Mouse (Mus musculus) layer of hippocampus, postnatal 36 days (tissue): ENCODE results near the gene Dagla. TPM values are rescaled to one million over a fixed set of nuclear protein-coding genes. Genes with fewer than 3 reads are reported as not detected.

Experiments used
- DNase-seq, 2 experiments: peaks; one replicate each; pipeline ENCODE4 v3.0.0; 2022
- total RNA-seq, 2 experiments: library from RNA; stranded (reverse); gene quantifications; 2 replicates each; pipeline ENCODE4 v1.2.3; 2021

Dagla gene
- total RNA-seq, 2 experiments from 2014 or later = 122 to 123 TPM

DNA sequence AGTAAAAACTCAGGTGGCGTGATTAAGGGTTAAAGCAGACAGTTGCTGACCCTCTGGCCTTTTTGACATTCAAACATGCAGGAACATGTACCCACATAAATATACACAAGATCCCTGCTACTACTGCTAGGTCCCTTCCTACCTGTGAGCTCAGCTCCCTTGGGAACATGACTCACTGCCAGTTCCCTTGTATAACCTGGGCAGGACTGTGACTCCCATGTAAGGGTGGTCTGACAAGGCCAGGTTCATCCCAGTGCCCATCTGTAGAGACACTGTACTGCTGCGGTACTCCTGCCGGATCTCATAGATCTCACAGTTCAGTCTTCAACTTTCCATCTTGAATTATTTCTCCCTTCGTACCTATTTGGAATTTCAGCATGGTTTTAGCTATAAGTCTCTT is 107.5 kb downstream of the Dagla start:
- DNase-seq = no peak

Other genes with a start within 250 kb of the Dagla start
- 100 to 1,000 TPM; 151 to 155 TPM for gene Fads2, start 203.1 kb downstream of the Dagla start, total RNA-seq
- gene Fads1, start 122.0 kb downstream of the Dagla start, total RNA-seq = 100 to 1,000 TPM; 180 to 187 TPM
- gene Tmem258, start 100.9 kb downstream of the Dagla start, total RNA-seq = 10 to 100 TPM; 78.7 to 80.1 TPM
- gene Fen1, start 100.7 kb downstream of the Dagla start, total RNA-seq = 10 to 100 TPM in 1 of 2 experiments, 1 to 10 TPM in 1; 8.8 to 10.1 TPM
- gene Myrf, start 64.1 kb downstream of the Dagla start, total RNA-seq = 10 to 100 TPM; 27.5 to 30.5 TPM
- 100 to 1,000 TPM; 301 to 303 TPM for gene Syt7, start 84.2 kb upstream of the Dagla start, total RNA-seq
- 10 to 100 TPM; 78.7 to 89.3 TPM for gene Lrrc10b, start 152.6 kb upstream of the Dagla start, total RNA-seq
- 1 to 10 TPM; 1.5 to 1.8 TPM for gene Ppp1r32, start 178.1 kb upstream of the Dagla start, total RNA-seq
- gene Cpsf7, start 220.4 kb upstream of the Dagla start, total RNA-seq = 10 to 100 TPM; 75.7 to 81.6 TPM
- 10 to 100 TPM; 57.9 to 59.2 TPM for gene Sdhaf2, start 221.3 kb upstream of the Dagla start, total RNA-seq